Mouse (Mus musculus) embryonic facial prominence, embryonic 14.5 days (tissue): Measurements from ENCODE around the gene Srebf2. TPM values are rescaled to one million over a fixed set of nuclear protein-coding genes. Genes with fewer than 3 reads are reported as not detected.
A peak's percentile ranks its signal among the peaks of the same experiment; 100 is the strongest.

Experiments used
- ATAC-seq: fragments of 200-750 bp; cut with Nextera tagmentation; 2 replicates; pipeline ENCODE4 v1.8.0; 2017; ENCODE audit warnings: low read depth, moderate number of reproducible peaks, moderate TSS enrichment
- DNase-seq: peaks from one replicate; pipeline ENCODE4 v3.0.0-alpha.2; 2015; ENCODE audit warnings: low spot score
- H3K27ac ChIP-seq: fragments of 300-500 bp; sonication (generic); replicated peaks from 2 replicates; pipeline ENCODE4 v1.5.1; 2014; ENCODE audit warnings: low read depth, mild to moderate bottlenecking, low read length, moderate library complexity
- H3K27me3 ChIP-seq: fragments of 300-500 bp; sonication (generic); replicated peaks from 2 replicates; pipeline ENCODE4 v1.6.1; 2014; ENCODE audit warnings: low read length; ENCODE audit not compliant: control insufficient read depth, insufficient read depth
- H3K36me3 ChIP-seq: fragments of 300-500 bp; sonication (generic); 2 replicates; pipeline ENCODE4 v1.6.1; 2014; ENCODE audit warnings: low read length, mixed read lengths; ENCODE audit not compliant: control insufficient read depth, insufficient read depth
- H3K4me1 ChIP-seq: fragments of 300-500 bp; sonication (generic); 2 replicates; pipeline ENCODE4 v1.6.1; 2014; ENCODE audit warnings: antibody characterized with exemption, low read length; ENCODE audit not compliant: control insufficient read depth, insufficient read depth
- H3K4me2 ChIP-seq: fragments of 300-500 bp; sonication (generic); 2 replicates; pipeline ENCODE4 v1.6.1; 2014; ENCODE audit warnings: low read depth, mild to moderate bottlenecking, low read length, moderate library complexity, mixed read lengths
- H3K4me3 ChIP-seq: fragments of 300-500 bp; sonication (generic); 2 replicates; pipeline ENCODE4 v1.5.1; 2014; ENCODE audit warnings: low read depth, mild to moderate bottlenecking, low read length
- H3K9ac ChIP-seq: fragments of 300-500 bp; sonication (generic); 2 replicates; pipeline ENCODE4 v1.6.1; 2014; ENCODE audit warnings: low read depth, mild to moderate bottlenecking, low read length, moderate library complexity, mixed read lengths
- H3K9me3 ChIP-seq: fragments of 300-500 bp; sonication (generic); 2 replicates; pipeline ENCODE4 v1.6.1; 2016; ENCODE audit warnings: low read length; ENCODE audit not compliant: control insufficient read depth
- WGBS: fragments of 180-500 bp; shearing (Covaris S2); extraction: QIAGEN DNeasy Blood & Tissue Kit; methylation state at CpG from one replicate; pipeline ENCODE4 v1.1.7; 2014; 5-methylcytosine and 5-hydroxymethylcytosine counted together
- polyA plus RNA-seq: library from polyadenylated mRNA; unstranded; fragments of >200 nt; fragmentation: Nextera tagmentation; extraction: Ambion mirVana; gene quantifications from 2 replicates; pipeline ENCODE4 v1.2.1, GENCODE M21; 2014

The Srebf2 gene
- polyA plus RNA-seq, 1 experiment from 2014 or later: 99.2 TPM

GRCm38 (mm10) chr15:82187924-82188323, 40.9 kb downstream of the Srebf2 start:
- Histone ChIP-seq H3K27me3 (no peaks in the 10 kb centered on the region), H3K4me1 (no peaks in the 10 kb centered on the region), H3K9ac (no peak overlapping the region), H3K27ac (no peak overlapping the region), H3K4me2 (no peak overlapping the region), H3K36me3 (peaks cover 93% of the 10 kb centered on the region), H3K9me3 (no peaks in the 10 kb centered on the region), H3K4me3 (no peak overlapping the region)
- ATAC-seq (no peak), DNase-seq (no peak)
- WGBS: 80% methylated on average over 1 of the region's 1 CpGs

GRCm38 (mm10) chr15:82188481-82189240, 41.7 kb downstream of the Srebf2 start:
- ATAC-seq: no peak
- Histone ChIP-seq H3K27me3 (no peaks in the 10 kb centered on the region), H3K9me3 (no peaks in the 10 kb centered on the region), H3K27ac (no peak overlapping the region), H3K4me1 (no peaks in the 10 kb centered on the region), H3K4me3 (no peak overlapping the region), H3K9ac (no peak overlapping the region), H3K36me3 (peaks cover 93% of the 10 kb centered on the region), H3K4me2 (no peak overlapping the region)
- 96% methylated on average over 10 of the region's 10 CpGs for WGBS
- DNase-seq: no peak

- no peaks in the 10 kb centered on the region for H3K9me3 ChIP-seq
- ATAC-seq (peak; percentile 57; the same call in 1 of the 2 replicates), DNase-seq (no peak)
- 72% methylated on average over 8 of the region's 8 CpGs for WGBS
- H3K9ac ChIP-seq: no peak overlapping the region
- no peak overlapping the region for H3K4me3 ChIP-seq
- H3K27me3 ChIP-seq: no peaks in the 10 kb centered on the region
- H3K36me3 ChIP-seq: peaks cover 91% of the 10 kb centered on the region
- no peak overlapping the region for H3K27ac ChIP-seq
- H3K4me1 ChIP-seq: no peaks in the 10 kb centered on the region
- H3K4me2 ChIP-seq: no peak overlapping the region
These were observed 45.6 kb downstream of the Srebf2 start for GRCm38 (mm10) chr15:82192617-82193016.

- WGBS: 88% methylated on average over 12 of the region's 12 CpGs
- no peak for ATAC-seq
These were observed 49.3 kb downstream of the Srebf2 start for GRCm38 (mm10) chr15:82196300-82196699.

DNA sequence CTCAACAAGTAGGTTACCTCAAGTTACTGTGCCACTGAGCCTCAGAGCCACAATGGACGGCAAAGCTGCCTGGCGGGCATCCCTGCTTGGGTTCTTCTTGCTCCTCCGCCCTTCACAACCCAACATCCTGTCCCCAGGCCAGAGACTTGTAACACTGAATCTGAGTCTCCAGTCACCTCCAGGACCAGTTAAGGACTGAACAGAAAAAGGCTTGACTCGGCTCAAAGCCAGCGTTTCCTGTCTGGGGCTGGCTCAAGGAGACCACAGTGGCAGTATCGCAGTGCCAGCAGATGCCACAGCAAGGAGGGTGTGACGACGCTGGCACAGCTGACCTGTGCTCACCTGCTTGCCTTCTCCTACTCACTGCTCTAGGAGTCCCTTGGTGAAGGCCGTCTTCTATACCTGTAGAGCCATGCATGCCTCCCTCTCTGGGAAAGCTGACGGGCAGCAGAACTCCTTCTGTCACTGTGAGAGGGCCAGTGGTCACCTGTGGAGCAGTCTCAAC, 50.3 kb downstream of the Srebf2 start:
- H3K9me3 ChIP-seq: no peaks in the 10 kb centered on the region
- H3K36me3 ChIP-seq: peaks cover 98% of the 10 kb centered on the region
- ATAC-seq (no peak), DNase-seq (no peak)
- H3K27ac ChIP-seq: no peak overlapping the region
- H3K9ac ChIP-seq: no peak overlapping the region
- H3K27me3 ChIP-seq: no peaks in the 10 kb centered on the region
- H3K4me1 ChIP-seq: no peaks in the 10 kb centered on the region
- WGBS: 90% methylated on average over 10 of the region's 10 CpGs
- no peak overlapping the region for H3K4me3 ChIP-seq
- no peak overlapping the region for H3K4me2 ChIP-seq

More at GRCm38 (mm10) chr15:82196300-82196699, 49.3 kb downstream of the Srebf2 start:
- no peaks in the 10 kb centered on the region for H3K9me3 ChIP-seq
- DNase-seq: no peak
- no peaks in the 10 kb centered on the region for H3K4me1 ChIP-seq
- H3K27me3 ChIP-seq: no peaks in the 10 kb centered on the region
- H3K9ac ChIP-seq: no peak overlapping the region
- H3K27ac ChIP-seq: no peak overlapping the region
- peaks cover 98% of the 10 kb centered on the region for H3K36me3 ChIP-seq
- H3K4me3 ChIP-seq: no peak overlapping the region
- no peak overlapping the region for H3K4me2 ChIP-seq

DNA sequence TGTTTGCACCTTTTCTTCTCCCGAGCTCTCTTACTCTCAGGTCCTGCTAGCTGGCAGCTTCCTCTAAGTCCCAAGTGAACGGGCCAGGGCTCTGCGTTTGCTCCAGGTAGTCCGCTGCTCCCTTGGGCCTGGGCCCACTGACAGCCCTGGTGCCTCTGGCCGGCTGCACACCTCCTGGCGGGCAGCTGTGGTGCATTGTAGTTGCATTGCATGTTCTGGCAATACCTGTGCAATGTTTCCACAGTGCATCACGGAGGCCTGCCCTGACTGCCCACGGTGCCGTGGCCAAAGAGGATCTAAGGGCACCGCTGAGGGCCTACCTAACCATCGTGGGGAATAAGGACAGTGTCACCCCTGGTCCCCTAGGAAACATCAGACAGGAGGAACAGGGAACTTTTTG, 51.0 kb downstream of the Srebf2 start:
- no peak for ATAC-seq
- no peak overlapping the region for H3K27ac ChIP-seq
- DNase-seq: no peak
- H3K27me3 ChIP-seq: no peaks in the 10 kb centered on the region
- no peaks in the 10 kb centered on the region for H3K9me3 ChIP-seq
- WGBS: 94% methylated on average over 11 of the region's 11 CpGs
- no peak overlapping the region for H3K4me3 ChIP-seq
- no peak overlapping the region for H3K9ac ChIP-seq
- H3K36me3 ChIP-seq: peaks cover 98% of the 10 kb centered on the region
- no peak overlapping the region for H3K4me2 ChIP-seq
- no peaks in the 10 kb centered on the region for H3K4me1 ChIP-seq

DNA sequence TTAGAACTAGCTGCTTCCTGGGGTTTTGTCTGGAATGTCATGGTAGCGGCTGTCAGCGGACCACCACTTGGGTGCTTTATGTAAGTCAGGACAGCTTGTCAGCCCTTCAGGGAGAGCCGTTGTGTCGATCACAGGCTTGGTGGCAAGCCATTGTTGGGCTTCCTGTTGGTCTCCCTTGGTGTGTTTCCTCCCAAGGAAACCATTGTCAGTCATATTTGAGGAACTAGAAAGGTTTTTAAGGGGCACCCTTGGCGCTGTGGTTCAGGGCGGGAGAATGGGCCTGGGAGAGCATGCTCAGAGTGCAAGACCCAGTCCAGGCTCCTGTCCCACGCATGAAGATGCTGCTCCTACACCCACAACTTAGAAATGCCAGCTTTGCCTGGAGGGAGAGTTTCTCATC, 51.4 kb downstream of the Srebf2 start:
- no peak overlapping the region for H3K9ac ChIP-seq
- no peaks in the 10 kb centered on the region for H3K27me3 ChIP-seq
- H3K27ac ChIP-seq: no peak overlapping the region
- H3K4me1 ChIP-seq: no peaks in the 10 kb centered on the region
- H3K4me2 ChIP-seq: no peak overlapping the region
- ATAC-seq (no peak), DNase-seq (no peak)
- H3K9me3 ChIP-seq: no peaks in the 10 kb centered on the region
- 87% methylated on average over 7 of the region's 7 CpGs for WGBS
- peaks cover 98% of the 10 kb centered on the region for H3K36me3 ChIP-seq
- H3K4me3 ChIP-seq: no peak overlapping the region

- no peak for DNase-seq
- Histone ChIP-seq H3K4me3 (no peak overlapping the region), H3K27me3 (no peaks in the 10 kb centered on the region; the same call in 1 of the 2 replicates), H3K4me2 (no peak overlapping the region), H3K9me3 (no peaks in the 10 kb centered on the region), H3K9ac (no peak overlapping the region), H3K27ac (no peak overlapping the region), H3K4me1 (no peaks in the 10 kb centered on the region), H3K36me3 (peaks cover 98% of the 10 kb centered on the region)
- WGBS: 98% methylated on average over 8 of the region's 12 CpGs
- ATAC-seq: no peak
These were observed 52.6 kb downstream of the Srebf2 start for GRCm38 (mm10) chr15:82199546-82199945.

GRCm38 (mm10) chr15:82202086-82202485, 55.1 kb downstream of the Srebf2 start:
- ATAC-seq: no peak
- no peak for DNase-seq
- H3K27me3 ChIP-seq: peaks cover 22% of the 10 kb centered on the region
- H3K36me3 ChIP-seq: peaks cover 91% of the 10 kb centered on the region
- H3K9me3 ChIP-seq: no peaks in the 10 kb centered on the region
- H3K27ac ChIP-seq: no peak overlapping the region
- H3K4me3 ChIP-seq: no peak overlapping the region
- no peak overlapping the region for H3K9ac ChIP-seq
- no peaks in the 10 kb centered on the region for H3K4me1 ChIP-seq
- 92% methylated on average over 6 of the region's 6 CpGs for WGBS
- no peak overlapping the region for H3K4me2 ChIP-seq
